Mouse (Mus musculus): ENCODE data around the gene Pycard. TPM values are rescaled to one million over a fixed set of nuclear protein-coding genes. Genes with fewer than 3 reads are reported as not detected.

Pycard gene
- total and polyA plus RNA-seq, 3 experiments, result 5.1 to 52.5 (median 8.1) TPM

GRCm38 (mm10) chr7:128013116-128013515, 19.4 kb upstream of the Pycard start:
- Histone ChIP-seq H3K27ac (ENCODE audit: insufficient read depth, low read depth) (no peak overlapping the region), H3K79me2 (replicated peaks; ENCODE audit: control insufficient read depth, extremely low read depth, insufficient read depth, poor library complexity, severe bottlenecking) (no peaks in the 10 kb centered on the region), H3K36me3 (replicated peaks in 1 of 2; ENCODE audit: control insufficient read depth in 1 of 2, insufficient read depth in 1 of 2, low read length in 1 of 2) (no peaks in the 10 kb centered on the region), H3K27me3 (replicated peaks) (no peaks in the 10 kb centered on the region), H3K9ac (ENCODE audit: insufficient read depth, low read depth) (no peak overlapping the region), H3K4me3 (replicated peaks in 1 of 3; ENCODE audit: low read depth in 2 of 3, low read length in 2 of 3, poor library complexity in 1 of 3) (no peak overlapping the region), H3K9me3 (replicated peaks; ENCODE audit: low read length) (no peaks in the 10 kb centered on the region), H3K4me2 (ENCODE audit: insufficient read depth, low read depth, poor library complexity, severe bottlenecking) (no peak overlapping the region), H3K4me1 (ENCODE audit: control insufficient read depth in 1 of 2, insufficient read depth in 2 of 2) (no peaks in the 10 kb centered on the region)
- TF ChIP-seq CHD1 (IDR thresholded peaks at IDR 0.05; ENCODE audit: low read depth, low read length) (no peak), NRF1 (IDR thresholded peaks at IDR 0.05; ENCODE audit: low read depth, low read length) (no peak), KAT2A (IDR thresholded peaks at IDR 0.05; ENCODE audit: insufficient replicate concordance, low read length) (no peak), MAZ (IDR thresholded peaks at IDR 0.05; ENCODE audit: low read depth, low read length) (no peak), IRF4 (IDR thresholded peaks at IDR 0.05; ENCODE audit: low read depth, low read length) (no peak), ELF1 (IDR thresholded peaks at IDR 0.05; ENCODE audit: low read depth, low read length) (no peak), ZMIZ1 (IDR thresholded peaks at IDR 0.05; ENCODE audit: low read depth, low read length) (no peak), ETS1 (conservative IDR thresholded peaks at IDR 0.05; ENCODE audit: low read depth, low read length) (no peak), CHD2 (IDR thresholded peaks at IDR 0.05; ENCODE audit: low read length) (no peak), MYC (IDR thresholded peaks at IDR 0.05; ENCODE audit: low read depth, low read length) (no peak), MAFK (IDR thresholded peaks at IDR 0.05; ENCODE audit: insufficient replicate concordance, low read length) (no peak), UBTF (IDR thresholded peaks at IDR 0.05; ENCODE audit: low read depth, low read length) (no peak), RCOR1 (conservative IDR thresholded peaks at IDR 0.05; ENCODE audit: low read depth, low read length) (no peak), MAX (IDR thresholded peaks at IDR 0.05; ENCODE audit: low read length) (no peak), E2F4 (IDR thresholded peaks at IDR 0.05; ENCODE audit: insufficient replicate concordance, low read depth, low read length) (no peak)
- dilution Hi-C loops (cut with MboI; ENCODE audit: extremely low pct_ligation_motif_present, extremely low pct_unique_long_range_greater_than_20kb, low sequenced_read_pairs) (no loop called here), in situ Hi-C loops (cut with MboI; ENCODE audit: low pct_ligation_motif_present, low pct_unique_long_range_greater_than_20kb, low sequenced_read_pairs) (no loop called here)
- DNase-seq (ENCODE audit: extremely low read depth), result no peak

GRCm38 (mm10) chr7:128012136-128012780, 18.6 kb upstream of the Pycard start:
- Histone ChIP-seq H3K9ac (ENCODE audit: insufficient read depth, low read depth) (no peak overlapping the region), H3K4me1 (ENCODE audit: control insufficient read depth in 1 of 2, insufficient read depth in 2 of 2) (no peaks in the 10 kb centered on the region), H3K4me3 (replicated peaks in 1 of 3; ENCODE audit: low read depth in 2 of 3, low read length in 2 of 3, poor library complexity in 1 of 3) (no peak overlapping the region), H3K27me3 (replicated peaks) (no peaks in the 10 kb centered on the region), H3K9me3 (replicated peaks; ENCODE audit: low read length) (no peaks in the 10 kb centered on the region), H3K27ac (ENCODE audit: insufficient read depth, low read depth) (no peak overlapping the region), H3K79me2 (replicated peaks; ENCODE audit: control insufficient read depth, extremely low read depth, insufficient read depth, poor library complexity, severe bottlenecking) (no peaks in the 10 kb centered on the region), H3K4me2 (ENCODE audit: insufficient read depth, low read depth, poor library complexity, severe bottlenecking) (no peak overlapping the region), H3K36me3 (replicated peaks in 1 of 2; ENCODE audit: control insufficient read depth in 1 of 2, insufficient read depth in 1 of 2, low read length in 1 of 2) (no peaks in the 10 kb centered on the region)
- no peak for DNase-seq (ENCODE audit: extremely low read depth)
- no peak for TF ChIP-seq TBP (conservative IDR thresholded peaks at IDR 0.05; ENCODE audit: low read depth, low read length)
- no peak for TF ChIP-seq JUN (IDR thresholded peaks at IDR 0.05; ENCODE audit: insufficient read depth, low read depth, low read length)
- no peak for TF ChIP-seq HCFC1 (IDR thresholded peaks at IDR 0.05; ENCODE audit: low read depth, low read length)
- TF ChIP-seq IRF4 (IDR thresholded peaks at IDR 0.05; ENCODE audit: low read depth, low read length), result no peak
- no peak for TF ChIP-seq ZMIZ1 (IDR thresholded peaks at IDR 0.05; ENCODE audit: low read depth, low read length)
- no peak for TF ChIP-seq ZKSCAN1 (IDR thresholded peaks at IDR 0.05; ENCODE audit: borderline replicate concordance, low read depth, low read length)
- no peak for TF ChIP-seq ZC3H11A (IDR thresholded peaks at IDR 0.05; ENCODE audit: low read depth, low read length)
- TF ChIP-seq POLR2AphosphoS2 (IDR thresholded peaks at IDR 0.05; ENCODE audit: low read depth, low read length), result no peak
- TF ChIP-seq NELFE (IDR thresholded peaks at IDR 0.05; ENCODE audit: low read depth, low read length), result no peak
- TF ChIP-seq CHD2 (IDR thresholded peaks at IDR 0.05; ENCODE audit: low read length), result no peak
- TF ChIP-seq E2F4 (IDR thresholded peaks at IDR 0.05; ENCODE audit: insufficient replicate concordance, low read depth, low read length), result no peak
- no peak for TF ChIP-seq CTCF (conservative IDR thresholded peaks at IDR 0.05 in 1 of 2, IDR thresholded peaks at IDR 0.05 in 1 of 2; ENCODE audit: low read depth in 2 of 2, low read length in 2 of 2)
- no peak for TF ChIP-seq USF1 (IDR thresholded peaks at IDR 0.05; ENCODE audit: low read depth, low read length)
- TF ChIP-seq MXI1 (IDR thresholded peaks at IDR 0.05; ENCODE audit: low read depth, low read length), result no peak
- TF ChIP-seq MAZ (IDR thresholded peaks at IDR 0.05; ENCODE audit: low read depth, low read length), result no peak
- no peak for TF ChIP-seq TCF12 (IDR thresholded peaks at IDR 0.05; ENCODE audit: low read depth, low read length)
- TF ChIP-seq USF2 (conservative IDR thresholded peaks at IDR 0.05; ENCODE audit: low read depth, low read length), result no peak
- TF ChIP-seq KAT2A (IDR thresholded peaks at IDR 0.05; ENCODE audit: insufficient replicate concordance, low read length), result no peak
- no peak for TF ChIP-seq JUND (conservative IDR thresholded peaks at IDR 0.05; ENCODE audit: low read depth, low read length)
- dilution Hi-C loops (cut with MboI; ENCODE audit: extremely low pct_ligation_motif_present, extremely low pct_unique_long_range_greater_than_20kb, low sequenced_read_pairs) (no loop called here), in situ Hi-C loops (cut with MboI; ENCODE audit: low pct_ligation_motif_present, low pct_unique_long_range_greater_than_20kb, low sequenced_read_pairs) (no loop called here)

Data from CH12.LX (cell line).